Mouse (Mus musculus) kidney, adult 2 months (tissue): ENCODE measurements at regions not wholly inside any gene's neighbourhood (a gene's known extent, or its start where the extent isn't known, plus 50 kb on each side); places are given as distances from the start of the nearest gene placed in this dataset.

Source experiments
- CTCF ChIP-seq: fragments of 200-500 bp; conservative IDR thresholded peaks from 2 replicates; pipeline ENCODE4 v1.5.1; 2011; ENCODE audit warnings: low read depth, mild to moderate bottlenecking, control low read depth, low read length, moderate library complexity, mixed read lengths; ENCODE audit not compliant: insufficient read depth, insufficient read length
- POLR2A ChIP-seq: fragments of 200-500 bp; IDR thresholded peaks from one replicate; pipeline ENCODE4 v1.6.1; 2011; ENCODE audit warnings: low read depth, low read length, control low read depth

DNA sequence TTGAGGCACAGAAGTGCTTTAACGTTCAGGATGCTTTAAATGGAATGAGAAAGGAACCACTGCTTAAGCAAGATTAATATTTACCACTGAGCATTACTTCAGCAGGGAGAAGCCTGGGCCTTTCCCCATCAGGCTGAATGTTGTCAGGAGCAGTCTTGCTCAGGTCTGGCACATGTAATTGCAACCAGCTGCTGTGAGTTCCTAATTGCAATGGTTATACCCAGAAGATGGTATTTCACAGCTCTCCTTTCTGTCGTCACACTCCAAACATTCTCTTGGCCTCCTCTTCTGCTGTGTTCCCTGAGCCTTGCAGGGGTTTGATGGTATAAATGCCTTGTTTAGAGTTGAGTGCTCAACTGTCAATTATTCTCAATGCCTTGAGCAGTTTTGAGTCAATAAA is 87.1 kb downstream of the Mtx3 start:
- TF ChIP-seq CTCF (no peak), POLR2A (no peak)
